Mouse (Mus musculus) midbrain, postnatal 0 days (tissue): Measurements from ENCODE around the gene Svep1. TPM values are rescaled to one million over a fixed set of nuclear protein-coding genes. Genes with fewer than 3 reads are reported as not detected.

Experiments used
- ATAC-seq: fragments of 200-750 bp; cut with Nextera tagmentation; 2 replicates; pipeline ENCODE4 v1.8.0; 2017; ENCODE audit warnings: moderate number of reproducible peaks, mild to moderate bottlenecking, moderate TSS enrichment, moderate library complexity; ENCODE audit not compliant: low FRiP score
- DNase-seq: peaks from one replicate; pipeline ENCODE4 v3.0.0-alpha.2; 2015; ENCODE audit warnings: low spot score
- H3K27ac ChIP-seq: fragments of 300-500 bp; sonication (generic); 2 replicates; pipeline ENCODE4 v1.5.1; 2014; ENCODE audit warnings: low read depth, mild to moderate bottlenecking, low read length, mixed read lengths
- H3K27me3 ChIP-seq: fragments of 300-500 bp; sonication (generic); 2 replicates; pipeline ENCODE4 v1.6.1; 2014; ENCODE audit warnings: low read length, control low read depth, mixed read lengths; ENCODE audit not compliant: insufficient read depth
- H3K36me3 ChIP-seq: fragments of 300-500 bp; sonication (generic); 2 replicates; pipeline ENCODE4 v1.6.1; 2014; ENCODE audit warnings: low read length, control low read depth, mixed read lengths; ENCODE audit not compliant: insufficient read depth
- H3K4me1 ChIP-seq: fragments of 300-500 bp; sonication (generic); 2 replicates; pipeline ENCODE4 v1.6.1; 2014; ENCODE audit warnings: mild to moderate bottlenecking, control low read depth, antibody characterized with exemption, low read length, mixed read lengths; ENCODE audit not compliant: insufficient read depth
- H3K4me2 ChIP-seq: fragments of 300-500 bp; sonication (generic); 2 replicates; pipeline ENCODE4 v1.6.1; 2014; ENCODE audit warnings: low read depth, mild to moderate bottlenecking, low read length, mixed read lengths; ENCODE audit not compliant: poor library complexity, severe bottlenecking
- H3K4me3 ChIP-seq: fragments of 300-500 bp; sonication (generic); 2 replicates; pipeline ENCODE4 v1.5.1; 2014; ENCODE audit warnings: low read depth, mild to moderate bottlenecking, low read length, moderate library complexity
- H3K9ac ChIP-seq: fragments of 300-500 bp; sonication (generic); replicated peaks from 2 replicates; pipeline ENCODE4 v1.6.1; 2014; ENCODE audit warnings: mild to moderate bottlenecking, low read length, moderate library complexity, mixed read lengths; ENCODE audit not compliant: poor library complexity, severe bottlenecking
- H3K9me3 ChIP-seq: fragments of 300-500 bp; sonication (generic); 2 replicates; pipeline ENCODE4 v1.6.1; 2016; ENCODE audit warnings: low read length, control low read depth
- CTCF ChIP-seq: IDR thresholded peaks from 2 replicates; pipeline ENCODE4 v1.5.1; 2016; ENCODE audit warnings: antibody characterized with exemption, mild to moderate bottlenecking
- WGBS: fragments of 180-500 bp; shearing (Covaris S2); extraction: QIAGEN DNeasy Blood & Tissue Kit; methylation state at CpG from one replicate; pipeline ENCODE4 v1.1.7; 2014; 5-methylcytosine and 5-hydroxymethylcytosine counted together
- polyA plus RNA-seq: library from polyadenylated mRNA; unstranded; fragments of >200 nt; fragmentation: Nextera tagmentation; extraction: Ambion mirVana; gene quantifications from 2 replicates; pipeline ENCODE4 v1.2.1, GENCODE M21; 2015
- total RNA-seq: library from RNA; depleted of rRNA; stranded (reverse); fragments of >200 nt; gene quantifications from 2 replicates; pipeline ENCODE4 v1.2.3, GENCODE M21; 2014

Gene Svep1
- total and polyA plus RNA-seq, 2 experiments from 2014 or later, result 0.85 to 5.9 TPM

DNA sequence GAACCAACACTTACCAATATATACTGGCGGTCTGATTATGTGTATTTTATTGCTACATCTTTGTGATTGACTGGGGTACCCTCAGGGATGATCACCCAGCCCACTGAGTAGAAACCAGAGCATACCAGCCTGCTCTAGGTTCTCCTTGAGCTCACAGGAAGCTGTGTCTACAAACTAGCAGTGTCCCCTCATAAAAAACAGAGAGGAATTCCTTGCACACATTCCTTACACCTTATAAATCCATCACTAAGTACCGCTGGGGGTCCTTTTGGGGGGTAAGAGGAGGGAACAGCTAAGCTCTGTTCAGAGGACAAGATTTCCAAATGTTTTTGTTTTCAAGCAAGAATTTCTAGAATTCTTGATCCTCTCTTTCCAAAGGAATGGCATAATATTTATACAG, 36.7 kb downstream of the Svep1 start:
- Histone ChIP-seq H3K4me2 (no peak overlapping the region), H3K27me3 (no peaks in the 10 kb centered on the region), H3K27ac (no peak overlapping the region), H3K9me3 (no peaks in the 10 kb centered on the region), H3K4me3 (no peak overlapping the region), H3K36me3 (no peaks in the 10 kb centered on the region), H3K4me1 (no peaks in the 10 kb centered on the region), H3K9ac (no peak overlapping the region)
- TF ChIP-seq CTCF, result no peak
- ATAC-seq (no peak), DNase-seq (no peak)
- 88% methylated on average over 2 of the region's 2 CpGs for WGBS

DNA sequence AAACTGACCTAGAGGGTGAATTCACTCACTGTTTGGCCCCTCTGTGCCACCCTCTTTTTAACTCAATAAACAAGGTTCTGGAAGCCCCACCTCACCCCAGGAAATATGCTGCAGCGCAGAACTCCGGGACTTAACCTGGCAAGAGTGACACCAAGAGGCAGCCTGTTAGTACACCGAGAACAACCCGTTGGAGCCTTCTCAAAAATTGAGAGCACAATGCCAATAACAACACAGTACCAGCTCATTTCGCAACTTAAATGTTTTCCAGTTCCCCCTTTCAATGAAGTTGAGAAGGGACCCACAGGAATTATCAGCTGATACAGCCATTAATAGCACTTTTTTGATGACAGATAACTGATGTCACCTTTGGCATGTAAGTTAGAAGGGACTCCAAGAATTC, 38.3 kb downstream of the Svep1 start:
- no peak overlapping the region for H3K4me3 ChIP-seq
- no peak for DNase-seq
- no peak for ATAC-seq
- no peaks in the 10 kb centered on the region for H3K36me3 ChIP-seq
- H3K9me3 ChIP-seq, result no peaks in the 10 kb centered on the region
- no peak overlapping the region for H3K4me2 ChIP-seq
- 92% methylated on average over 5 of the region's 5 CpGs for WGBS
- no peaks in the 10 kb centered on the region for H3K27me3 ChIP-seq
- H3K27ac ChIP-seq, result no peak overlapping the region
- H3K4me1 ChIP-seq, result no peaks in the 10 kb centered on the region
- no peak for TF ChIP-seq CTCF
- no peak overlapping the region for H3K9ac ChIP-seq

DNA sequence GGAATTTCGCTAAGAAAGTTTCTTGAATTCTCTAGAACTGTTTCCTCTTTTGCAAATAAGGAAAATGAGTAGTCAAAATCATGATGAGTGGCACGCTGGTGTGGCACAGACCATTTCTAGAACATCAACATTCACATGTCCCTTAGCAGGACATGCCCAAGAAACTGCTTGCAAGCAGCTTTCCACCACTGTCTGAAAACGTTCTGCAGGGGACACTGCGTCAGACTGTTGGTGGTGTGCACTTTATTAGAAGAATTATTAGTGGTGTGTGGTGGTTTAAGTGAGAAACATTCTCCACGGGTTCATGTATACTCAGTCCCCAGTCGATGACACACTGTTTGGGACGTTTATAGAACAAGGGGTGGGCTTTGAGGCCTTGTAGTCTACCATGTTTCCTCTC, 40.9 kb downstream of the Svep1 start:
- DNase-seq (no peak), ATAC-seq (no peak)
- H3K9me3 ChIP-seq, result no peaks in the 10 kb centered on the region
- no peaks in the 10 kb centered on the region for H3K4me1 ChIP-seq
- no peak overlapping the region for H3K4me3 ChIP-seq
- no peak overlapping the region for H3K27ac ChIP-seq
- H3K36me3 ChIP-seq, result no peaks in the 10 kb centered on the region
- no peak overlapping the region for H3K9ac ChIP-seq
- no peak overlapping the region for H3K4me2 ChIP-seq
- WGBS, result 86% methylated on average over 7 of the region's 7 CpGs
- TF ChIP-seq CTCF, result no peak
- no peaks in the 10 kb centered on the region for H3K27me3 ChIP-seq

DNA sequence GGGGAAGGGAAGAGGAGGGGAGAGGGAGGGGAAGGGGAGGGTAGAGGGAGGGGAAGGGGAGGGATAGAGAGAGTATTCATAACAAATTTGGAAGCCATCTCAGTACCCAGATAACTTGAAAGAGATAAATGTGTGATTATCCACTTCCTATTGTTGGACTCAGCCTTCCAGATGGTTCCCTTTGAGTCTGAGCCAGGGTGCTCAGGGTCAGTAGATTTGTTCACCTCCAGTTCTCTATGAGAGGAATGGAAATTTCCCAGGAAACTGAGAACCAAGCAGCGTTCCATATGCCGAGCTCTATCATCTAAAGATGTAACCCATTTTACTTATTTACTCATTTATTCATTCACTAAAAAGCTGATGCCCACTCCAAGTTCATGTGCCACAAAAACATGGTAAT, 44.8 kb downstream of the Svep1 start:
- Histone ChIP-seq H3K4me2 (no peak overlapping the region), H3K4me3 (no peak overlapping the region), H3K27ac (no peak overlapping the region), H3K36me3 (no peaks in the 10 kb centered on the region), H3K9ac (no peak overlapping the region), H3K4me1 (no peaks in the 10 kb centered on the region), H3K9me3 (no peaks in the 10 kb centered on the region), H3K27me3 (no peaks in the 10 kb centered on the region)
- no peak for TF ChIP-seq CTCF
- peak; percentile 28 for DNase-seq
- WGBS, result 95% methylated on average over 2 of the region's 2 CpGs
- no peak for ATAC-seq

DNA sequence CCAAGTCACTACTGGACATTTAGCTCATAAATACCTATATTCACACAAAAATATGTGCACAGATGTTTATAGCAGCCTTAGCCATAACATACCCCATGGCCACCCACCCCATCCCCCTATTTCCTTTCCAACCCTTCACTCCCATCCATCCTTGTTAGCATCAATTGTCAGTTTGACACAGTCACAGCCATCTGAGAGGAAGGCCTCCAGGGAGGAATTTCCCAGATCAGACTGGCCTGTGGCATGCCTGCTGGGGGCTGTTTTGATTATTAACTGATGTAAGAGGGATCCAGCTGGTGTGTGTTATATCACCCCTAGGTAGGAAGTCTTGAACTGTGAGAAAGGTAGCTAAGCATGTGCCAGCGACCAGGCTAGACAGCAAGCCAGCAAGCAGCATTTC, 47.1 kb downstream of the Svep1 start:
- no peak overlapping the region for H3K9ac ChIP-seq
- H3K36me3 ChIP-seq, result no peaks in the 10 kb centered on the region
- no peaks in the 10 kb centered on the region for H3K9me3 ChIP-seq
- H3K27ac ChIP-seq, result no peak overlapping the region
- DNase-seq (no peak), ATAC-seq (no peak)
- WGBS, result 64% methylated on average over 1 of the region's 1 CpGs
- no peaks in the 10 kb centered on the region for H3K4me1 ChIP-seq
- H3K4me3 ChIP-seq, result no peak overlapping the region
- no peak for TF ChIP-seq CTCF
- H3K27me3 ChIP-seq, result no peaks in the 10 kb centered on the region
- H3K4me2 ChIP-seq, result no peak overlapping the region

DNA sequence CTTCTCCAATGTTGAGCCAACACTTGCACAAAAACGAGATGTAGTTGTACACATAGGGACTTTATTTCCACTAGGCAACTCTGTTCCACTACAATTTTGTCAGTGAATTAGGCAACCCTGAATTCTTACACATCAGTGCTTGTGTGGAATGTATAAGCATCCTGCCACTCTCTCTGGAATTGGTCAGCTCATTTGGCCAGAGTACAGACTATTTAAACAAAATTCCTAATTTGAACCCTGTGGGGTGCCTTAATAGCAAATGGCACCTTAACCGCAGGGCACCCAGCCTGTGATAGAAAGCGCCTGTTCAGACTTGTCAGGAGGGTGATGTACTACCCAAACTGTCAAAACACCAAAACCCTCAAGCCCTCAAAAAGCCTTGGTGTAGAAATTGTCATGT, 56.4 kb downstream of the Svep1 start:
- WGBS, result 81% methylated on average over 3 of the region's 3 CpGs
- peak; percentile 24 for DNase-seq
- no peak overlapping the region for H3K27ac ChIP-seq
- H3K36me3 ChIP-seq, result no peaks in the 10 kb centered on the region
- H3K9me3 ChIP-seq, result no peaks in the 10 kb centered on the region
- H3K4me1 ChIP-seq, result no peaks in the 10 kb centered on the region
- no peak overlapping the region for H3K4me3 ChIP-seq
- no peaks in the 10 kb centered on the region for H3K27me3 ChIP-seq
- no peak for TF ChIP-seq CTCF
- no peak for ATAC-seq
- no peak overlapping the region for H3K9ac ChIP-seq
- no peak overlapping the region for H3K4me2 ChIP-seq
